Mouse (Mus musculus): Measurements from ENCODE around the gene Trpv5. TPM values are rescaled to one million over a fixed set of nuclear protein-coding genes. Genes with fewer than 3 reads are reported as not detected.
A peak's percentile ranks its signal among the peaks of the same experiment; 100 is the strongest.

Gene Trpv5
- total and polyA plus RNA-seq, 2 experiments from 2014 or later, result not detected

DNA sequence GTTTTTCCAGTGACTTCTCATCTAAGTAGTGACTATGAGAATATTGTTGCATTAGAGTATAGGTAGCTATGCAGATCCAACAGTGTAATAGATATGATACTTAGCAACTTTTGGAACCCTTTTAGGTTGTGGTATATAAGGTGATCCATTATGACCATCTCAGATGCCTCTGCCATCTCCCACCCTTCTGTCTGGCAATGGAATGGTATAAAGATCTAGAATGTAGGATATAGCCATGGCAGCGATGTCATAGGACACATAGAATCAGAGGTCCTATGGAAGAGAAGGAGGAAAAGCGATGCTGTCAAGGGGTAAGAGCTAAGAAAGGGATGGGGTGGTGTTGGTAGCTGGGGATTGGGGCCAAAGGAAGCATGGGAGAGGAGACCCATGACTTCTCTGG lies 3.6 kb upstream of the Trpv5 start, which contains the start of gene Llcfc1:
Llcfc1 (plus strand) TSS at position 301 of the 400 bp plus-strand sequence.
- Histone ChIP-seq H3K27me3 (ENCODE audit: control insufficient read depth, insufficient read depth, low read length) (no peaks in the 10 kb centered on the region), H3K27ac (ENCODE audit: low read depth) (no peak within 1 kb of the TSS), H3K36me3 (replicated peaks; ENCODE audit: control insufficient read depth, insufficient read depth, low read length) (no peaks in the 10 kb centered on the region), H3K4me1 (ENCODE audit: control insufficient read depth, insufficient read depth) (no peaks in the 10 kb centered on the region), H3K9ac (replicated peaks; ENCODE audit: low read depth, low read length) (no peak within 1 kb of the TSS), H3K4me3 (ENCODE audit: low read depth, low read length) (no peak within 1 kb of the TSS), H3K9me3 (replicated peaks; ENCODE audit: control insufficient read depth, low read length) (no peaks in the 10 kb centered on the region), H3K4me2 (ENCODE audit: low read depth, low read length) (no peak within 1 kb of the TSS)
- ATAC-seq (ENCODE audit: insufficient read depth, low read depth), result no peak
- no peak for DNase-seq (ENCODE audit: low spot score)
- TF ChIP-seq EP300 (IDR thresholded peaks at IDR 0.05; ENCODE audit: low read depth), result no peak
- no peak for TF ChIP-seq CTCF (IDR thresholded peaks at IDR 0.05; ENCODE audit: low read depth)
- 75% methylated on average over 2 of the region's 2 CpGs for WGBS

DNA sequence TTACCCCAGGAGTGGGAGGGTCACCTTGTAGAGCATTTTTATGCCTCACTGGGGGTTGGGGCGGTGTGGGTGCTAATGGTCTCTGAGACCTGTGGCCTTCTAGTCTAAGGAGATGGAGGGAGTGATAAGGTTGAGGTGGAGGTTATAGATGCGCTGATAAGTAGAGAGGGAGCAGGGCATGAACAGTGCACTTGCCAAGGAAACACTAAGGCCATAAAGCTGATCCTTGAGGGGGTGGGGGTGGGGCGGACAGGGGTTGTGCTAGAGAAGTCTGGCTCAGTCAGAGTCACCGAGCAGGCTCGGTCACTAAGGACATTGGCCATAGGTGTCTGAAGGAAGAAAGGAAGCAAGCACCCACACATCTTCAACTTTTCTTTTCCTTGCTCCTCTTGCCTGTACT lies 1.1 kb upstream of the Trpv5 start:
- 75% methylated on average over 5 of the region's 5 CpGs for whole genome bisulfite sequencing
- no peaks in the 10 kb centered on the region for H3K4me1 ChIP-seq (ENCODE audit: control insufficient read depth, insufficient read depth)
- no peak overlapping the region for H3K27ac ChIP-seq (ENCODE audit: low read depth)
- H3K9me3 ChIP-seq (replicated peaks; ENCODE audit: control insufficient read depth, low read length), result no peaks in the 10 kb centered on the region
- H3K4me3 ChIP-seq (ENCODE audit: low read depth, low read length), result no peak overlapping the region
- H3K27me3 ChIP-seq (ENCODE audit: control insufficient read depth, insufficient read depth, low read length), result no peaks in the 10 kb centered on the region
- no peak overlapping the region for H3K4me2 ChIP-seq (ENCODE audit: low read depth, low read length)
- TF ChIP-seq CTCF (IDR thresholded peaks at IDR 0.05; ENCODE audit: low read depth) (no peak), EP300 (IDR thresholded peaks at IDR 0.05; ENCODE audit: low read depth) (no peak)
- H3K36me3 ChIP-seq (replicated peaks; ENCODE audit: control insufficient read depth, insufficient read depth, low read length), result no peaks in the 10 kb centered on the region
- no peak overlapping the region for H3K9ac ChIP-seq (replicated peaks; ENCODE audit: low read depth, low read length)
- DNase-seq (ENCODE audit: low spot score) (no peak), ATAC-seq (ENCODE audit: insufficient read depth, low read depth) (no peak)

DNA sequence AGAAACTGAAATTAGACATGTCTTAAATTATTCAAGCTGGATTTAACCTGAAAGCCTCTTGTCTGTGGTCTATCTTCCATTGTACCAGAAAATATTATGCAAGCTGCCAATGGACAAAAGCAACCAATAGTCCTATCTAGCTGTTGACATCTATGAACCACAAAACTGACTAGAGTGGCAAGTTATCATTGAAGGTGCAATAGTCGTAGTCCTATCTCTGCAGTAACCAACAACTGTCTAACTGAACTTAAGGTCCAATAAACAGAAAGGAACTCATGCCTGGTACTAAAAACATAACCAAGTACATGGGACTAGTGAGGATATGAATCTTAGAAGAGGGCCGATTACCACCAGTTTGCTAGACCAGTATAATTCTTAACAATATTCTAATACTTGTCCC lies 4.0 kb downstream of the Trpv5 start:
- Histone ChIP-seq H3K9ac (replicated peaks; ENCODE audit: low read depth, low read length) (no peak overlapping the region), H3K9me3 (replicated peaks; ENCODE audit: control insufficient read depth, low read length) (no peaks in the 10 kb centered on the region), H3K36me3 (replicated peaks; ENCODE audit: control insufficient read depth, insufficient read depth, low read length) (no peaks in the 10 kb centered on the region), H3K4me3 (ENCODE audit: low read depth, low read length) (no peak overlapping the region), H3K4me1 (ENCODE audit: control insufficient read depth, insufficient read depth) (no peaks in the 10 kb centered on the region), H3K4me2 (ENCODE audit: low read depth, low read length) (no peak overlapping the region), H3K27me3 (ENCODE audit: control insufficient read depth, insufficient read depth, low read length) (no peaks in the 10 kb centered on the region), H3K27ac (ENCODE audit: low read depth) (no peak overlapping the region)
- ATAC-seq (ENCODE audit: insufficient read depth, low read depth) (no peak), DNase-seq (ENCODE audit: low spot score) (no peak)
- no peak for TF ChIP-seq CTCF (IDR thresholded peaks at IDR 0.05; ENCODE audit: low read depth)
- no peak for TF ChIP-seq EP300 (IDR thresholded peaks at IDR 0.05; ENCODE audit: low read depth)
- 72% methylated on average over 2 of the region's 2 CpGs for WGBS

DNA sequence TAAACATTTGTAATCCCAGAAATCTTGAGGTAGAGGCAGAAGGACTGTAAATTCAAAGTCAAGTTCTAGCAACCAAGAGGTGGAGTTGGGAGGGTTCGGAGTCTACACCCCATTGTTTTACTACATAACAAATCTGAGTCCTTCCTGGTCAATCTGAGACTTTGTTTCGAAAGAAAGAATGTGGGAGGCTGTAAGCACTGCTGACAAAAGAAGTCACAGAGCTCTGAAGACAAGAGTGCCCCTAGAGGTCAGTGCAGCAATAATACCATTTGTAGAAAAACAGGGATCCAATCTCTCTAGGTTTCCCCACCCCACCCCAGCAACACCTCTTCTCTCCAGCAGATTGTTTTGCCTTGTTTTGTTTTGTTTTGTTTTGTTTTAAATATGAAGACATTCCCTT lies 18.2 kb downstream of the Trpv5 start:
- Histone ChIP-seq H3K4me2 (ENCODE audit: low read depth, low read length) (no peak overlapping the region), H3K9ac (replicated peaks; ENCODE audit: low read depth, low read length) (no peak overlapping the region), H3K4me1 (ENCODE audit: control insufficient read depth, insufficient read depth) (no peaks in the 10 kb centered on the region), H3K36me3 (replicated peaks; ENCODE audit: control insufficient read depth, insufficient read depth, low read length) (no peaks in the 10 kb centered on the region), H3K27ac (ENCODE audit: low read depth) (no peak overlapping the region), H3K4me3 (ENCODE audit: low read depth, low read length) (no peak overlapping the region), H3K27me3 (ENCODE audit: control insufficient read depth, insufficient read depth, low read length) (no peaks in the 10 kb centered on the region), H3K9me3 (replicated peaks; ENCODE audit: control insufficient read depth, low read length) (no peaks in the 10 kb centered on the region)
- no peak for ATAC-seq (ENCODE audit: insufficient read depth, low read depth)
- TF ChIP-seq EP300 (IDR thresholded peaks at IDR 0.05; ENCODE audit: low read depth) (no peak), CTCF (IDR thresholded peaks at IDR 0.05; ENCODE audit: low read depth) (peak; percentile 22; the same call in 1 of the 2 replicates)
- WGBS, result 24% methylated on average over 2 of the region's 2 CpGs
- no peak for DNase-seq (ENCODE audit: low spot score)

DNA sequence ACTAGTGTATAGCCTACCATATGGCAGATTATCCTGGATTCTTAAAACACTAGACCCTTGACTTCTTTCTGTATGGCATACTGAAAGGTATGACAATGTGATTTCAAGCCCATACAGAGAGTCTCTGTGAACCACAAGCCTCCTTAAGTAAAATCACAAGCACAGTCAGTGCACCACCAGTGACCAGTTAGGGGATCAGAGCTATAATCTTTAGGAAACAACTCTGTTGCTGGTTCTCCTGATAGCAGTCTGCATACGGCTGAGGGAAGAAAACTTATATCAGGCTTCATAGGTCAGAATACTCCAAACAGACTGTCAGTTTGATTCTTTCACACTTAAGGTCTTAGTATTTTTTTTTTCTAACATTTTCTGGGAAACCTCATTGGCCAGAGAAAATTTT lies 22.1 kb downstream of the Trpv5 start:
- 59% methylated on average over 1 of the region's 1 CpGs for WGBS
- no peak for DNase-seq (ENCODE audit: low spot score)

DNA sequence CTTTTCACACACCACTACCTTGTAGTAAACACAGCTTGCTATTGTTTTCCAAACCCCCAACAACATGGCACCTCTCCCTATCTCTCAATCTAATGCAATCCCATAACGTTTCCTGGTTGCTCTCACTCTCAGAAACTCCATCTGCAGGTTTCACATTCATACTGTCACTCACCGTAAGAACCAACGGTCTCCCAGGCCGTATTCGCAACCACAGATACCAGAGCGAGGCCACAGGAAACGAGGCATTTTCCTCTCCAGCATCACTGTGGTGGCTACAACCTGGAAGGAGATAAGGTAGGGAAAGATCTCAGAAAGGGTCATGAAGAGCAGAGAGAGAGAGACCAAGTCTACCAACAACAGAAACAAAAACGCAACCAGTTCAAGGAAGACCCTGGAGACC lies 25.9 kb downstream of the Trpv5 start:
- 61% methylated on average over 8 of the region's 8 CpGs for WGBS
- Histone ChIP-seq H3K27me3 (ENCODE audit: control insufficient read depth, insufficient read depth, low read length) (no peaks in the 10 kb centered on the region), H3K36me3 (replicated peaks; ENCODE audit: control insufficient read depth, insufficient read depth, low read length) (no peaks in the 10 kb centered on the region), H3K4me3 (ENCODE audit: low read depth, low read length) (no peak overlapping the region), H3K27ac (ENCODE audit: low read depth) (no peak overlapping the region), H3K4me1 (ENCODE audit: control insufficient read depth, insufficient read depth) (no peaks in the 10 kb centered on the region), H3K9ac (replicated peaks; ENCODE audit: low read depth, low read length) (no peak overlapping the region), H3K4me2 (ENCODE audit: low read depth, low read length) (no peak overlapping the region), H3K9me3 (replicated peaks; ENCODE audit: control insufficient read depth, low read length) (no peaks in the 10 kb centered on the region)
- TF ChIP-seq CTCF (IDR thresholded peaks at IDR 0.05; ENCODE audit: low read depth) (no peak), EP300 (IDR thresholded peaks at IDR 0.05; ENCODE audit: low read depth) (no peak)
- ATAC-seq (ENCODE audit: insufficient read depth, low read depth) (no peak), DNase-seq (ENCODE audit: low spot score) (no peak)

More for the DNA sequence above, 22.1 kb downstream of the Trpv5 start:
- H3K4me3 ChIP-seq (ENCODE audit: low read depth, low read length), result no peak overlapping the region
- TF ChIP-seq EP300 (IDR thresholded peaks at IDR 0.05; ENCODE audit: low read depth) (no peak), CTCF (IDR thresholded peaks at IDR 0.05; ENCODE audit: low read depth) (no peak)
- no peak overlapping the region for H3K27ac ChIP-seq (ENCODE audit: low read depth)
- H3K4me2 ChIP-seq (ENCODE audit: low read depth, low read length), result no peak overlapping the region
- H3K36me3 ChIP-seq (replicated peaks; ENCODE audit: control insufficient read depth, insufficient read depth, low read length), result no peaks in the 10 kb centered on the region
- ATAC-seq (ENCODE audit: insufficient read depth, low read depth), result no peak
- H3K27me3 ChIP-seq (ENCODE audit: control insufficient read depth, insufficient read depth, low read length), result no peaks in the 10 kb centered on the region
- H3K9ac ChIP-seq (replicated peaks; ENCODE audit: low read depth, low read length), result no peak overlapping the region
- no peaks in the 10 kb centered on the region for H3K4me1 ChIP-seq (ENCODE audit: control insufficient read depth, insufficient read depth)
- no peaks in the 10 kb centered on the region for H3K9me3 ChIP-seq (replicated peaks; ENCODE audit: control insufficient read depth, low read length)

Data from heart, postnatal 0 days (tissue).